Mouse (Mus musculus): Measurements from ENCODE around the gene Mak.

GRCm38 (mm10) chr13:41128326-41128725 lies 48.8 kb upstream of the Mak start:
- TF ChIP-seq POLR2A (IDR thresholded peaks at IDR 0.05; ENCODE audit: low read depth, low read length) (no peak), CTCF (conservative IDR thresholded peaks at IDR 0.05 in 1 of 2, IDR thresholded peaks at IDR 0.05 in 1 of 2; ENCODE audit: low read depth in 2 of 2, low read length in 2 of 2) (0 out of 4 replicates have a peak, but pooled peaks of 1 of the 2 experiments have one; percentile 1), NELFE (IDR thresholded peaks at IDR 0.05; ENCODE audit: low read depth, low read length) (no peak), EP300 (IDR thresholded peaks at IDR 0.05; ENCODE audit: low read length) (no peak), JUN (IDR thresholded peaks at IDR 0.05; ENCODE audit: insufficient read depth, low read depth, low read length) (no peak), MXI1 (IDR thresholded peaks at IDR 0.05; ENCODE audit: low read depth, low read length) (no peak), CHD2 (IDR thresholded peaks at IDR 0.05; ENCODE audit: low read length) (no peak), SMC3 (IDR thresholded peaks at IDR 0.05; ENCODE audit: low read depth, low read length) (0 out of 2 replicates have a peak, but pooled peaks have one; percentile 2)
